Mouse (Mus musculus): ENCODE results near the gene Ptpre.

DNA sequence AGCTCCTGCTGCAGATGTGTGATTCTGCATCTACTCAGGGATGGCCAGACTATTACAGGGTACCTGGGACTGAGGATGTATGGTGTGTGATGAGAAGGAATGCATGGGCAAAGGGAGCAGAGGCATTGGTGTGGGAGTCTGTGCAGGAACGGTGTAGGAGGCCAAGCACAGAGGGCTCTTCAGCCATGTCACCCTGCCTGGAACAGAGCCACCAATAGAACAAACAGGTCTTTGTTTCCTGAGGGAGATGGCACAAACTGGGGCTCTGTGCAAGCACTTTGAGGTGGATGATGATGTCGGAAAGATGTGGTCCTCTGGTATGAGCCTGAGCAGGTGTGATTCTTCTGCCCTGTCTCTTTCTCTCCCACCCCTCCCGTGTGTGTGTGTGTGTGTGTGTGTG is 5.8 kb downstream of the Ptpre start:
- TF ChIP-seq CTCF (IDR thresholded peaks at IDR 0.05; ENCODE audit: low read depth) (no peak), EP300 (IDR thresholded peaks at IDR 0.05; ENCODE audit: low read depth) (no peak)

Measured in liver, embryonic 14.5 days (tissue).